Mouse (Mus musculus): ENCODE measurements at regions not wholly inside any gene's neighbourhood (a gene's known extent, or its start where the extent isn't known, plus 50 kb on each side); places are given as distances from the start of the nearest gene placed in this dataset.

GRCm38 (mm10) chr8:82184022-82184421 is 219.0 kb downstream of the Il15 start:
- no peaks in the 10 kb centered on the region for H3K4me1 ChIP-seq (ENCODE audit: control insufficient read depth, insufficient read depth, low read length)
- H3K4me3 ChIP-seq (ENCODE audit: insufficient read depth, low read depth, low read length), result no peak overlapping the region
- no peak overlapping the region for H3K27ac ChIP-seq (ENCODE audit: insufficient read depth, low read depth, low read length)
- no peak for DNase-seq
- H3K27me3 ChIP-seq (replicated peaks; ENCODE audit: control insufficient read depth, insufficient read depth, low read length), result no peaks in the 10 kb centered on the region
- TF ChIP-seq POLR2A (IDR thresholded peaks at IDR 0.05; ENCODE audit: low read depth, low read length) (no peak), CTCF (conservative IDR thresholded peaks at IDR 0.05; ENCODE audit: insufficient read depth, insufficient read length, low read depth, low read length) (no peak)
- H3K36me3 ChIP-seq (ENCODE audit: control insufficient read depth, insufficient read depth, low read length), result no peaks in the 10 kb centered on the region
